ENCODE assay signal across 9 mouse cellular contexts in the genomic region with DNA sequence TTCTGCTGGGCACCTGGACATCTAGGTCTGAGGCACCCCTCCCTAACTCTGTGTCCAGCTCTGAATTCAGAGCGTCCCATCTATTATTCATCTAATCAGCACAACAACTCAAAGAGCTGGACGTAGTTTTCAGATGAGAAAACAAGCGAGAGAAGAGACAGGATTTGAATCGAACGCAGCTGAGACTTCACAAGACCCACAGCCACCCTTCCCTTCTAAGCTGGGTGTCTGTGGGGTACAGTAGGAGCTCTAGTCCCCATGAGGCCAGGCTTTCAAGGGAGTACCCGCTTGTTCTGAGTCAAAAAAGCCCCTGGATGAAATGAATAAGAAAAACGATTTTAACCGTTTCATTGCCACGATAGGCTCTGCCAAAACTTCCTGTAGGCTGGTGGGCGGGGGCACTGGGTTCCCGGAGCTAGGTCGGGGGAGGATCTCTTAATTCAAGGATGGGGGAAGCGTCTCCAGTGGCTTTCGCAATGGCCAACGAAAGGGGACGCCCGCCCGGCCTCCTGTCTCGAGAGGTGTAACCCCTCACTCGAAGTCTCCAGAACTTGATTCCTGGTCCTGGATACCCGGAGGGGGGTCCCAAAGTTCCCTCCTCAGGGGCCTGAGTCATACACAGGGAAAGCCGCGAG. TPM values are rescaled to one million over a fixed set of nuclear protein-coding genes. Genes with fewer than 3 reads are reported as not detected.
A peak's percentile ranks its signal among the peaks of the same experiment; 100 is the strongest.
DNase-seq lines count a peak whose midpoint lies in the region; ATAC-seq and TF ChIP-seq lines count a peak whose summit lies in the region.
"Had no signal": no experiment of that assay in that cellular context is flagged by ENCODE, and none has a peak within 500 bp of the region (broad histone marks: within the 10 kb centered on the region; RNA-seq: fewer than 3 reads in every experiment).

No protein-coding gene starts in this region.

- no peak for TF ChIP-seq POLR2A in embryonic fibroblast, embryonic 13.5 days (IDR thresholded peaks at IDR 0.05; ENCODE audit: low read depth, low read length)
- TF ChIP-seq POLR2A in myocyte (IDR thresholded peaks at IDR 0.05; ENCODE audit: insufficient read length, low read depth): peak; percentile 2

- TF ChIP-seq CTCF in gastrocnemius, adult 2 months (IDR thresholded peaks at IDR 0.05): no peak
- TF ChIP-seq CTCF in C2C12 (IDR thresholded peaks at IDR 0.05; ENCODE audit: control insufficient read depth, insufficient read depth, insufficient read length): no peak
- no peak for TF ChIP-seq CTCF in embryonic fibroblast, embryonic 13.5 days (IDR thresholded peaks at IDR 0.05; ENCODE audit: borderline replicate concordance, insufficient read depth, low read length)

- WGBS in limb, embryonic 15.5 days: 1% methylated on average over 23 of the region's 23 CpGs

- ATAC-seq in limb, embryonic 15.5 days (ENCODE audit: insufficient number of reproducible peaks, low FRiP score, low TSS enrichment, low read depth): no peak

- H3K79me2 ChIP-seq in C2C12 (ENCODE audit: control insufficient read depth, insufficient read depth) (no peaks in the 10 kb centered on the region), myocyte (ENCODE audit: control insufficient read depth, insufficient read depth) (no peaks in the 10 kb centered on the region)

- H3K4me2 ChIP-seq in limb, embryonic 15.5 days: peak overlapping the region; percentile 95
- peak overlapping the region; percentile 95 for H3K4me2 ChIP-seq in myocyte (ENCODE audit: low read depth)

- H3K4me3 ChIP-seq in gastrocnemius, adult 2 months: peak overlapping the region; percentile 86
- H3K4me3 ChIP-seq in C2C12 (ENCODE audit: insufficient read depth, poor library complexity, severe bottlenecking) (peak overlapping the region; percentile 16), myocyte (peak overlapping the region; percentile 24)
- peak overlapping the region; percentile 11 for H3K4me3 ChIP-seq in embryonic fibroblast, embryonic 13.5 days (ENCODE audit: insufficient read depth, low read length)
- H3K4me3 ChIP-seq in limb, embryonic 15.5 days: peak overlapping the region; percentile 51

- intact Hi-C loops in gastrocnemius, adult 2 months (cut with DNase I): no loop called here

- H3K9me3 ChIP-seq in limb, embryonic 15.5 days: no peaks in the 10 kb centered on the region

- DNase-seq in gastrocnemius, adult 2 months: no peak
- no peak for DNase-seq in gastrocnemius, postnatal 10 days
- no peak for DNase-seq in cerebellum, adult 11-12 months
- no peak for DNase-seq in gastrocnemius, adult 8-10 months (ENCODE audit: low spot score in 2 of 2)

- no peaks in the 10 kb centered on the region for H3K79me3 ChIP-seq in C2C12 (ENCODE audit: low read depth)

- H3K27ac ChIP-seq in gastrocnemius, adult 2 months: peak overlapping the region; percentile 87
- peak overlapping the region; percentile 94 for H3K27ac ChIP-seq in embryonic fibroblast, embryonic 13.5 days (ENCODE audit: insufficient read depth, low read length)
- H3K27ac ChIP-seq in limb, embryonic 15.5 days: peak overlapping the region; percentile 81

- H3K9ac ChIP-seq in limb, embryonic 15.5 days: peak overlapping the region; percentile 39; the same call in 1 of the 2 replicates

- H3ac ChIP-seq in C2C12 (ENCODE audit: control insufficient read depth, insufficient read length, low read depth) (peak overlapping the region; percentile 27), myocyte (ENCODE audit: control insufficient read depth, insufficient read length) (peak overlapping the region; percentile 1)

- H3K27me3 ChIP-seq in C2C12 (ENCODE audit: control insufficient read depth, insufficient read depth, insufficient read length): no peaks in the 10 kb centered on the region
- 0 out of 2 replicates have a peak, but pooled peaks cover 4% of the 10 kb centered on the region for H3K27me3 ChIP-seq in limb, embryonic 15.5 days
- no peaks in the 10 kb centered on the region for H3K27me3 ChIP-seq in myocyte (ENCODE audit: control insufficient read depth, insufficient read depth, insufficient read length)

- H3K4me1 ChIP-seq in embryonic fibroblast, embryonic 13.5 days (ENCODE audit: control insufficient read depth, insufficient read depth, low read length): peaks cover 30% of the 10 kb centered on the region
- peaks cover 47% of the 10 kb centered on the region for H3K4me1 ChIP-seq in limb, embryonic 15.5 days

- H3K36me3 ChIP-seq in C2C12 (ENCODE audit: control insufficient read depth, insufficient read depth) (no peaks in the 10 kb centered on the region), myocyte (ENCODE audit: control insufficient read depth, insufficient read depth) (no peaks in the 10 kb centered on the region)
- no peaks in the 10 kb centered on the region for H3K36me3 ChIP-seq in limb, embryonic 15.5 days

TF ChIP-seq in C2C12, 6 proteins besides CTCF, POLR2A, EP300 and RAD21:
- TF ChIP-seq CEBPB (IDR thresholded peaks at IDR 0.05; ENCODE audit: low read depth) (peak; percentile 85), USF1 (IDR thresholded peaks at IDR 0.05; ENCODE audit: low read depth) (no peak)

TF ChIP-seq in myocyte, 11 proteins besides CTCF, POLR2A, EP300 and RAD21:
- TF ChIP-seq CEBPB (IDR thresholded peaks at IDR 0.05; ENCODE audit: insufficient read depth, poor library complexity, severe bottlenecking) (peak; percentile 57), USF1 (IDR thresholded peaks at IDR 0.05; ENCODE audit: low read depth) (no peak), MAX (IDR thresholded peaks at IDR 0.05; ENCODE audit: low read depth) (no peak), TCF3 (IDR thresholded peaks at IDR 0.05; ENCODE audit: insufficient read length, low read depth) (no peak)
TF ChIP-seq in myocyte: peak in this region for 1.

RNA-seq across cellular contexts. Expression of gene Hook2, which starts 5.2 kb away (rescaled TPM):
- total RNA-seq in gastrocnemius, adult 2 months (2021): 1 to 10 TPM; 1.4 to 2.0 TPM
- 1 to 10 TPM; 2.3 to 2.7 TPM for total RNA-seq in gastrocnemius, postnatal 10 days (2021)
- polyA plus RNA-seq in C2C12 (2012; fragmentation: generic; extraction: Trizol): 7.0 TPM
- polyA plus RNA-seq in embryonic fibroblast, embryonic 13.5 days (2011; ENCODE audit: insufficient read length, low read depth, missing spikeins): 7.9 and 8.1 TPM in 2 replicates
- polyA plus RNA-seq in limb, embryonic 15.5 days (2015; fragmentation: Nextera tagmentation; extraction: Ambion mirVana): 26.9 and 28.8 TPM in 2 replicates
- polyA plus RNA-seq in myocyte (2012; fragmentation: generic; extraction: Trizol): 9.3 TPM
- 1 to 10 TPM; 2.0 to 3.1 (median 2.6) TPM for total RNA-seq in gastrocnemius, adult 8-10 months (2022)

RNA-seq across cellular contexts. Expression of gene Junb, which starts 6.6 kb away (rescaled TPM):
- 10 to 100 TPM in 1 of 2 experiments, 1 to 10 TPM in 1; 5.7 to 10.1 TPM for total RNA-seq in gastrocnemius, adult 2 months (2021)
- 1 to 10 TPM; 5.8 to 8.9 TPM for total RNA-seq in gastrocnemius, postnatal 10 days (2021)
- polyA plus RNA-seq in C2C12 (2012; fragmentation: generic; extraction: Trizol) (158 TPM), myocyte (2012; fragmentation: generic; extraction: Trizol) (140 TPM)
- polyA plus RNA-seq in embryonic fibroblast, embryonic 13.5 days (2011; ENCODE audit: insufficient read length, low read depth, missing spikeins): 35.0 and 42.0 TPM in 2 replicates
- polyA plus RNA-seq in limb, embryonic 15.5 days (2015; fragmentation: Nextera tagmentation; extraction: Ambion mirVana): 30.4 and 42.5 TPM in 2 replicates
- total RNA-seq in gastrocnemius, adult 8-10 months (2022): 1 to 10 TPM; 5.9 to 9.6 (median 7.5) TPM

RNA-seq across cellular contexts. Expression of gene Rnaseh2a, which starts 15.6 kb away (rescaled TPM):
- total RNA-seq in gastrocnemius, adult 2 months (2021): 10 to 100 TPM; 22.1 to 25.9 TPM
- 10 to 100 TPM; 26.7 to 36.8 TPM for total RNA-seq in gastrocnemius, postnatal 10 days (2021)
- polyA plus RNA-seq in C2C12 (2012; fragmentation: generic; extraction: Trizol) (145 TPM), myocyte (2012; fragmentation: generic; extraction: Trizol) (74.1 TPM)
- 27.9 and 30.7 TPM in 2 replicates for polyA plus RNA-seq in embryonic fibroblast, embryonic 13.5 days (2011; ENCODE audit: insufficient read length, low read depth, missing spikeins)
- 95.2 and 95.6 TPM in 2 replicates for polyA plus RNA-seq in limb, embryonic 15.5 days (2015; fragmentation: Nextera tagmentation; extraction: Ambion mirVana)
- 10 to 100 TPM; 20.4 to 26.5 (median 23.9) TPM for total RNA-seq in gastrocnemius, adult 8-10 months (2022)

RNA-seq across cellular contexts. Expression of gene Prdx2, which starts 15.8 kb away (rescaled TPM):
- 100 to 1,000 TPM; 151 to 245 TPM for total RNA-seq in gastrocnemius, adult 2 months (2021)
- 100 to 1,000 TPM; 260 to 267 TPM for total RNA-seq in gastrocnemius, postnatal 10 days (2021)
- polyA plus RNA-seq in C2C12 (2012; fragmentation: generic; extraction: Trizol) (609 TPM), myocyte (2012; fragmentation: generic; extraction: Trizol) (432 TPM)
- polyA plus RNA-seq in embryonic fibroblast, embryonic 13.5 days (2011; ENCODE audit: insufficient read length, low read depth, missing spikeins): 244 and 312 TPM in 2 replicates
- polyA plus RNA-seq in limb, embryonic 15.5 days (2015; fragmentation: Nextera tagmentation; extraction: Ambion mirVana): 635 and 681 TPM in 2 replicates
- 100 to 1,000 TPM; 173 to 193 (median 187) TPM for total RNA-seq in gastrocnemius, adult 8-10 months (2022)

RNA-seq across cellular contexts. Expression of gene Gm49661, which starts 15.9 kb away (rescaled TPM):
- total RNA-seq in gastrocnemius, adult 2 months (2021): not detected
- not detected for total RNA-seq in gastrocnemius, postnatal 10 days (2021)
- polyA plus RNA-seq in C2C12 (2012; fragmentation: generic; extraction: Trizol) (not detected), myocyte (2012; fragmentation: generic; extraction: Trizol) (not detected)
- polyA plus RNA-seq in embryonic fibroblast, embryonic 13.5 days (2011; ENCODE audit: insufficient read length, low read depth, missing spikeins): not detected in 2 replicates
- not detected in 2 replicates for polyA plus RNA-seq in limb, embryonic 15.5 days (2015; fragmentation: Nextera tagmentation; extraction: Ambion mirVana)
- 1 to 10 TPM in 1 of 4 experiments, not detected in 3; 1.1 TPM for total RNA-seq in gastrocnemius, adult 8-10 months (2022)
- total RNA-seq: layer of hippocampus, adult 18-20 months had no signal

Comparison
In these comparisons a context has a peak if more than half of its experiments do, and no peak if none do; other contexts are left out.
1. H3K4me3 ChIP-seq: peak in every context shown above with its lines; median percentile 86 in gastrocnemius, adult 2 months; 51 in limb, embryonic 15.5 days; 24 in myocyte; 16 in C2C12; 11 in embryonic fibroblast, embryonic 13.5 days.